Mouse (Mus musculus) A20 (cell line): ENCODE results near the gene Wdr6.

Experiments used
- DNase-seq: peaks from one replicate; pipeline ENCODE4 v3.0.0-alpha.2; 2011; ENCODE audit warnings: low read depth, low spot score

Wdr6 gene

DNA sequence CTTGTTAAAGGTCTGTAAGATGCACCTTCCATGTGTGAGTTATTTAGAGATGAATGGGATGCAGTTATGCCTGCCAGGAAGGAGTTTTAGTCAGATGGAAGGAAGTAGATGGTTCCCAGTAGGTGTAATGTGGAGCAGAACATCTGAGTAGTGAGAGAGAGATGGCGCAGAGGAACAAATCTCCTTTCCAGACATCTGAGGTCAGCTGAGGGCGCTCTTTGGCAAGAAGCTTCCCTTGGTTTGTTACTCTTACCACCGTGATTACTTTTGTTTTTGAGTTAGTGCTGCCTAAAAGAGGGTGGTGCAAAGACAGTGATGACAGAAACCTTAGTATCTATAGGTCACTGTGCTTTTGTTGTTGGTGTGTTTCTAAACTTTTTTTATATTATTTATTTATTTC lies 53.1 kb downstream of the Wdr6 start:
- DNase-seq = no peak

DNA sequence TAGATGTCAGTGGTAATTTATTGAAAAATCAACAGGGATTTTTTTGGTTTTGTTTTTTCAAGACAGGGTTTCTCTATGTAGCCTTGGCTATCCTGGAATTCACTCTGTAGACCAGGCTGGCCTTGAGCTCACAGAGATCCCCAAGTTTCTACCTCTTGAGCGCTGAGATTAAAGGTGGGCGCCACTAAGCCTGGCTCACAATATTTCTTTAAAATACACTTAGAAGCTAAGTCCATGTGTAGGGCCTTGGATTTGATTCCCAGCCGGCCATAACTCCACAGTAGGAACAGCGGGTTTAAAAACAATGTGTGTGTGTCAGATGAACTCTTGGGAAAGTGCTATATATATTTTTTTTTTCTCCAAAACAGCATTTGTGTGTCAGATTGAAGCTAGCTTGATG lies 55.2 kb downstream of the Wdr6 start:
- no peak for DNase-seq
